Mouse (Mus musculus) limb, embryonic 11.5 days (tissue): Measurements from ENCODE around the gene Lrrc23. TPM values are rescaled to one million over a fixed set of nuclear protein-coding genes. Genes with fewer than 3 reads are reported as not detected.
"Not testable (repeated sequence)": the region's sequence is repeated elsewhere in the genome, so short reads cannot be mapped to it uniquely, and the experiment has no call there.

Experiments
- ATAC-seq: fragments of 200-750 bp; cut with Nextera tagmentation; 2 replicates; pipeline ENCODE4 v1.8.0; 2017; ENCODE audit warnings: low read depth; ENCODE audit not compliant: insufficient number of reproducible peaks, low FRiP score, low TSS enrichment
- DNase-seq: peaks from one replicate; pipeline ENCODE4 v3.0.0-alpha.2; 2015; ENCODE audit warnings: low spot score
- H3K27ac ChIP-seq: fragments of 300-500 bp; sonication (generic); replicated peaks from 2 replicates; pipeline ENCODE4 v1.5.1; 2014; ENCODE audit warnings: low read depth, mild to moderate bottlenecking, low read length
- H3K27me3 ChIP-seq: fragments of 300-500 bp; sonication (generic); 2 replicates; pipeline ENCODE4 v1.6.1; 2014; ENCODE audit warnings: mild to moderate bottlenecking, low read length, mixed read lengths; ENCODE audit not compliant: control insufficient read depth, insufficient read depth
- H3K36me3 ChIP-seq: fragments of 300-500 bp; sonication (generic); 2 replicates; pipeline ENCODE4 v1.6.1; 2014; ENCODE audit warnings: mild to moderate bottlenecking, low read length, moderate library complexity, mixed read lengths; ENCODE audit not compliant: control insufficient read depth, insufficient read depth
- H3K4me1 ChIP-seq: fragments of 300-500 bp; sonication (generic); 2 replicates; pipeline ENCODE4 v1.6.1; 2014; ENCODE audit warnings: low read length, mixed read lengths; ENCODE audit not compliant: control insufficient read depth, insufficient read depth
- H3K4me2 ChIP-seq: fragments of 300-500 bp; sonication (generic); 2 replicates; pipeline ENCODE4 v1.6.1; 2014; ENCODE audit warnings: low read depth, mild to moderate bottlenecking, moderate library complexity; ENCODE audit not compliant: severe bottlenecking
- H3K4me3 ChIP-seq: fragments of 300-500 bp; sonication (generic); 2 replicates; pipeline ENCODE4 v1.5.1; 2014; ENCODE audit warnings: low read depth, low read length
- H3K9ac ChIP-seq: fragments of 300-500 bp; sonication (generic); 2 replicates; pipeline ENCODE4 v1.6.1; 2014; ENCODE audit warnings: mild to moderate bottlenecking, low read length
- H3K9me3 ChIP-seq: fragments of 300-500 bp; sonication (generic); 2 replicates; pipeline ENCODE4 v1.6.1; 2016; ENCODE audit warnings: low read length; ENCODE audit not compliant: control insufficient read depth
- WGBS: fragments of 180-500 bp; shearing (Covaris S2); extraction: QIAGEN DNeasy Blood & Tissue Kit; methylation state at CpG from one replicate; pipeline ENCODE4 v1.1.7; 2014; 5-methylcytosine and 5-hydroxymethylcytosine counted together
- polyA plus RNA-seq: library from polyadenylated mRNA; unstranded; fragments of >200 nt; fragmentation: Nextera tagmentation; extraction: Ambion mirVana; gene quantifications from 2 replicates; pipeline ENCODE4 v1.2.1, GENCODE M21; 2014

The Lrrc23 gene
- polyA plus RNA-seq, 1 experiment from 2014 or later, result 1.0 TPM

- not testable (repeated sequence) for H3K27ac ChIP-seq, H3K4me2 ChIP-seq, DNase-seq, H3K36me3 ChIP-seq, ATAC-seq, H3K9me3 ChIP-seq, H3K4me3 ChIP-seq, H3K9ac ChIP-seq, H3K27me3 ChIP-seq
- peaks cover 19% of the 10 kb centered on the region; the same call in 1 of the 2 replicates for H3K4me1 ChIP-seq
- WGBS, result 87% methylated on average over 11 of the region's 11 CpGs
Measured at GRCm38 (mm10) chr6:124810566-124811402, 31.3 kb upstream of the Lrrc23 start.

GRCm38 (mm10) chr6:124809775-124810538 is 30.4 kb upstream of the Lrrc23 start:
- peaks cover 19% of the 10 kb centered on the region; the same call in 1 of the 2 replicates for H3K4me1 ChIP-seq
- peak overlapping the region; percentile 80; the same call in 1 of the 2 replicates for H3K27ac ChIP-seq
- peaks cover 9% of the 10 kb centered on the region; the same call in 1 of the 2 replicates for H3K36me3 ChIP-seq

DNA sequence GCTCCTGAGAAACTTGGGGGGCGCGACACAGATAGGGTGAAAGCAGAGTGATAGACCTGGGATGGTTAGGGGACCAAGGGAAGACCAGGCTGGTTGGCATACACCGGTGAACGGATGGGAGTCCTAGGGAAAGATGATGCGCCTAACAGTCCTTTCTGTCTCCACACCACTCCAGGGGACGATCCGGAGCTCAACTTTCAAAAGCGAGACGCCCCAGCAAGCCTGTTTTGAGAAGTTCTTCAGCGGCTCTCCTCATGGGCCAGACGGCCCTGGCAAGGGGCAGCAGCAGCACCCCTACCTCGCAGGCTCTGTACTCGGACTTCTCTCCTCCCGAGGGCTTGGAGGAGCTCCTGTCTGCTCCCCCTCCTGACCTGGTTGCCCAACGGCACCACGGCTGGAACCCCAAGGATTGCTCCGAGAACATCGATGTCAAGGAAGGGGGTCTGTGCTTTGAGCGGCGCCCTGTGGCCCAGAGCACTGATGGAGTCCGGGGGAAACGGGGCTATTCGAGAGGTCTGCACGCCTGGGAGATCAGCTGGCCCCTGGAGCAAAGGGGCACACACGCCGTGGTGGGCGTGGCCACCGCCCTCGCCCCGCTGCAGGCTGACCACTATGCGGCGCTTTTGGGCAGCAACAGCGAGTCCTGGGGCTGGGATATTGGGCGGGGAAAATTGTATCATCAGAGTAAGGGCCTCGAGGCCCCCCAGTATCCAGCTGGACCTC is 29.7 kb upstream of the Lrrc23 start:
- Histone ChIP-seq H3K27me3 (no peaks in the 10 kb centered on the region), H3K9me3 (no peaks in the 10 kb centered on the region), H3K9ac (peak overlapping the region; percentile 64), H3K27ac (peak overlapping the region; percentile 80), H3K36me3 (peaks cover 9% of the 10 kb centered on the region; the same call in 1 of the 2 replicates), H3K4me3 (peak overlapping the region; percentile 56), H3K4me2 (peak overlapping the region; percentile 95), H3K4me1 (peaks cover 16% of the 10 kb centered on the region; the same call in 1 of the 2 replicates)
- DNase-seq, result peak; percentile 90
- WGBS, result under 1% methylated on average over 35 of the region's 35 CpGs
- ATAC-seq, result peak; percentile 14; the same call in 1 of the 2 replicates

More at GRCm38 (mm10) chr6:124809775-124810538, 30.4 kb upstream of the Lrrc23 start:
- Histone ChIP-seq H3K27me3 (no peaks in the 10 kb centered on the region), H3K9ac (peak overlapping the region; percentile 64), H3K4me3 (peak overlapping the region; percentile 56), H3K4me2 (peak overlapping the region; percentile 95), H3K9me3 (no peaks in the 10 kb centered on the region)
- DNase-seq, result no peak
- 50% methylated on average over 14 of the region's 14 CpGs for WGBS
- no peak for ATAC-seq

GRCm38 (mm10) chr6:124808358-124809012 is 29.0 kb upstream of the Lrrc23 start, which contains the start of gene Spsb2:
Gene Spsb2, plus strand, starts transcription at chr6:124808661.
- Histone ChIP-seq H3K9ac (peak within 1 kb of the TSS; percentile 64), H3K9me3 (no peaks in the 10 kb centered on the region), H3K4me2 (peak within 1 kb of the TSS; percentile 95), H3K27ac (peak within 1 kb of the TSS; percentile 80), H3K4me3 (peak within 1 kb of the TSS; percentile 56), H3K36me3 (peaks cover 9% of the 10 kb centered on the region; the same call in 1 of the 2 replicates), H3K4me1 (peaks cover 15% of the 10 kb centered on the region; the same call in 1 of the 2 replicates), H3K27me3 (no peaks in the 10 kb centered on the region)
- DNase-seq, result peak; percentile 82
- 4% methylated on average over 29 of the region's 29 CpGs for WGBS
- peak; percentile 36; the same call in 1 of the 2 replicates for ATAC-seq

GRCm38 (mm10) chr6:124807986-124808357 is 28.4 kb upstream of the Lrrc23 start:
- WGBS, result 85% methylated on average over 6 of the region's 6 CpGs
- H3K27ac ChIP-seq, result no peak overlapping the region
- H3K9me3 ChIP-seq, result no peaks in the 10 kb centered on the region
- peaks cover 9% of the 10 kb centered on the region; the same call in 1 of the 2 replicates for H3K36me3 ChIP-seq
- H3K4me3 ChIP-seq, result peak overlapping the region; percentile 56
- ATAC-seq (no peak), DNase-seq (no peak)
- H3K9ac ChIP-seq, result no peak overlapping the region
- H3K4me2 ChIP-seq, result peak overlapping the region; percentile 95; the same call in 1 of the 2 replicates
- H3K27me3 ChIP-seq, result no peaks in the 10 kb centered on the region
- H3K4me1 ChIP-seq, result peaks cover 12% of the 10 kb centered on the region; the same call in 1 of the 2 replicates

- H3K4me3 ChIP-seq, result no peak overlapping the region
- DNase-seq, result no peak
- H3K36me3 ChIP-seq, result peaks cover 7% of the 10 kb centered on the region; the same call in 1 of the 2 replicates
- peaks cover 11% of the 10 kb centered on the region; the same call in 1 of the 2 replicates for H3K4me1 ChIP-seq
- H3K9me3 ChIP-seq, result no peaks in the 10 kb centered on the region
- no peak overlapping the region for H3K27ac ChIP-seq
- WGBS, result 89% methylated on average over 4 of the region's 4 CpGs
- no peaks in the 10 kb centered on the region for H3K27me3 ChIP-seq
- H3K9ac ChIP-seq, result no peak overlapping the region
- no peak for ATAC-seq
- no peak overlapping the region for H3K4me2 ChIP-seq
Measured at GRCm38 (mm10) chr6:124807366-124807765, 27.8 kb upstream of the Lrrc23 start.

- 0 out of 2 replicates have a peak, but pooled peaks cover 7% of the 10 kb centered on the region for H3K4me1 ChIP-seq
- peaks cover 2% of the 10 kb centered on the region; the same call in 1 of the 2 replicates for H3K36me3 ChIP-seq
- peak overlapping the region; percentile 58; the same call in 1 of the 2 replicates for H3K27ac ChIP-seq
- no peak for ATAC-seq
- peak overlapping the region; percentile 75; the same call in 1 of the 2 replicates for H3K4me2 ChIP-seq
- no peaks in the 10 kb centered on the region for H3K27me3 ChIP-seq
- 74% methylated on average over 7 of the region's 7 CpGs for WGBS
- no peaks in the 10 kb centered on the region for H3K9me3 ChIP-seq
- no peak for DNase-seq
- H3K9ac ChIP-seq, result no peak overlapping the region; the same call in 1 of the 2 replicates
- H3K4me3 ChIP-seq, result no peak overlapping the region
Measured at GRCm38 (mm10) chr6:124806446-124807140, 27.1 kb upstream of the Lrrc23 start.
